Mouse (Mus musculus): ENCODE data around the gene Gmnn. TPM values are rescaled to one million over a fixed set of nuclear protein-coding genes. Genes with fewer than 3 reads are reported as not detected.
"Not testable (repeated sequence)": the region's sequence is repeated elsewhere in the genome, so short reads cannot be mapped to it uniquely, and the experiment has no call there.

Gene Gmnn
- 1 to 10 TPM; 4.0 to 5.5 TPM for total RNA-seq (2021)

GRCm38 (mm10) chr13:24761403-24762227 lies at the start of gene Gmnn:
Gene Gmnn, minus strand, starts transcription at chr13:24761923.
- peak; percentile 86 for DNase-seq
- intact Hi-C loops (cut with DNase I) = no loop called here

DNA sequence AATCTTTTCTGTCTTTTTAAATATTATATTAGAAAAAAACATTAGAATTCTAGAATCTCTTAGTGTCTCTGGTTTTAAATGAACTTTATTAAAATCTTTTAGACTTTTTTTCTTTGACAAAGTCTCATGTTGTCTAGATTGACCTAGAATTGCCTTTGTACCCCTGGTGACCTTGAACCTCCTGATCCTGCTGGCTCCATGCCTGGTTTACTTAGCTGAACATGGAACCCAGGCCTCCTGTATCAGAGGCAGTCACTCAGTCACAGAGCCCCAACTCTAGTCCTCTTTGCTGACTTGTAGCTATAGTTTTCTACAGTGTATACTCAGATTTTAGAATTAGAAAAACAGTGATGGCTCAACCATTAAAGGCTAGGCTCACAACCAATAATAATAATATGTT lies 44.4 kb upstream of the Gmnn start:
- intact Hi-C loops (cut with DNase I) = no loop called here
- DNase-seq = no peak

DNA sequence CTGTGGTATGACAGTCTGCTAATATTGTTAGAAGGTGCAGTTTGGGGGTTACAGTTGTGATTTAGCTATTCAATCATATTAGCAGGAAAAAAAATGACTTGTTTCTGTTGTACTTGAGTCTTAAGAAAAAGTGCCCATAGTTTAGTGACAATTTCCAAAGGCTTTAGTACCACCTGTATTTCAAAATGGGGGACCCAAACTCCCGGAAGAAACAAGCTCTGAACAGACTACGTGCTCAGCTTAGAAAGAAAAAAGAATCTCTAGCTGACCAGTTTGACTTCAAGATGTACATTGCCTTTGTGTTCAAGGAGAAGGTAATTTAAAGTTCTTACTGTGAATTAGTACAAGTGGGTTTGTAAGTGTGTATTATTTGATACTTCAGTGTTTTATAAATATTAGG lies 41.5 kb upstream of the Gmnn start:
- intact Hi-C loops (cut with DNase I) = no loop called here
- DNase-seq = no peak

DNA sequence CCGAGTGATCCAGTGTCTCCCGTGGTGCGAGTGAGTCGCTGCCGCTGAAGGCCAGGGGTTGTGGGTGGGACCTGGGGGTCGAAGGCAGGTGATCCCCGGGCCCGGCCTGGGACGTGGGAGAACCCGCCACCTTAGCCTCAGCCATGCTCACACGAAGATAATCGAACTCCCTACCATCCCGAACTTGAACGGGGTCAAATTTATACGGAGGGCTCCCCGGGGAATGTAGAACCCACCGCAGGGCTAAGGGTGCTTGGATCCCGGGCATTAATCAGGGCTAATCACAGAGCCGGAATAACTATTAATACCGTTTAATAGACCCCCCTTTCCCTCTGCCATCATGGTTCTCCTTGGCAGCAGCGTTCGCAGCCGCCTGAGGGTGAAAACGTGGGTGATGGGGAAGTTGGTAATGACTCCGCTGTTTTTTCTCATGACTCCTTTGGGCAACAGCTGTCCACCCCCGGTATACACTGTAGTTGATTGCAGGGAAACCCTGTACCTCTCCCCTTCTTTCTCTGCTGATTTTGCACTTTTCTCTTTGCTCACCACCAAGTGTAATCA lies 40.5 kb upstream of the Gmnn start:
- intact Hi-C loops (cut with DNase I) = no loop called here
- peak; percentile 20 for DNase-seq

GRCm38 (mm10) chr13:24801308-24801921 lies 39.7 kb upstream of the Gmnn start, which contains the start of gene BC005537:
Gene BC005537, plus strand, starts transcription at chr13:24801657.
- DNase-seq = peak; percentile 58
- intact Hi-C loops (cut with DNase I) = no loop called here

DNA sequence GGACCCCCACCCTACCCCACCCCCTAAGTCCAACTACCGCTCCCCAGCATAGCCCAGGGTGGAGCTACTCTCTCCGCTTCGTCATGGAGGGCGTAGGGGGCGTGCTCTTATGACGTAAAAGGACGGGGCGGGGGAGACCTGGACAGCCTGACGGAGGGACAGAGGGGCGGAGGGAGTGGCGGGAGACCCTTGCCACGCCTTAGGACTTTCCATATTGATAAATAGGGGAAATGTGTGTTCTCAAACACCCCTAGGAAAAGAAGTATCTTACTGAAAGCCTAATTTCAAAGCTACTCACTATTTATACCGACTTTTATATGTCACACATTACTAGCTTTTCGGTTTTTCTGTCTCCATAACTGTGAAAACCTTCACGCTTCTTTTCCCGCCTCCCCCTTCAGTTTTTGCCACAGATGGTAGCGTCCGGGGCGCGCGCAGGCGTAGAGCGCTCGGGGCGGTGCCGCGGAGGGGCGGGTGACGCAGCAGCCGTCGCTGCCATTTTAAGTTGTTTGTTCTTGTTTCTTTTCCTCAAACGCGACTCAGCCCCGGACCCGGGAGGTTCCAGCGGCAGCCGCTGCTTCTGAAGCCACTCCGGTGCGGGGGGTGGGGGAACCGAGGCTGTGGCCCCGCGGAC lies 39.1 kb upstream of the Gmnn start:
- intact Hi-C loops (cut with DNase I) = no loop called here
- peak; percentile 98 for DNase-seq

GRCm38 (mm10) chr13:24799925-24800673 lies 38.4 kb upstream of the Gmnn start:
- DNase-seq = no peak
- intact Hi-C loops (cut with DNase I) = no loop called here

- intact Hi-C loops (cut with DNase I) = no loop called here
- no peak for DNase-seq
Measured at GRCm38 (mm10) chr13:24799378-24799777, 37.7 kb upstream of the Gmnn start.

- intact Hi-C loops (cut with DNase I) = no loop called here
- no peak for DNase-seq
Measured at GRCm38 (mm10) chr13:24798686-24799085, 37.0 kb upstream of the Gmnn start.

- intact Hi-C loops (cut with DNase I) = no loop called here
- no peak for DNase-seq
Measured at GRCm38 (mm10) chr13:24792411-24793045, 30.8 kb upstream of the Gmnn start.

DNA sequence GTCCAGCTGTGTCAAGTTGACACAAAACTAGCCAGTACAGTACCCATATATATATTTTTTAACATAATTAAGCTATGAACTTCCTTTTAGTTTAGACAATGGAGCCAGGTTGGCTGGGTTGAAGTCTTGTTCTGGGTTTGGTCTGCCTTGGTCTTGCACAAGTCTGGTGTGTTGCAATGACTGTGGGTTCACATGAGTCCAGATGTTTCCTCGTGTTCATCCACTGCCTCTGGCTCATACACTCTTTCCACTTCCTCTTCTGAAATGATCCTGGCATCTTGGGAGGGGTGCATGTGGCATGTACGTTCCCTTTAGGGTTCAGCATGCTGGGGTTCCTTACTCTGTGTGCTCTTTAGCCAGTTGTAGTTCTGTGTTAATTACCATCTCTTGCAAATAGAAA lies 29.6 kb upstream of the Gmnn start:
- intact Hi-C loops (cut with DNase I) = no loop called here
- DNase-seq = no peak

GRCm38 (mm10) chr13:24787477-24787876 lies 25.8 kb upstream of the Gmnn start:
- DNase-seq = no peak
- intact Hi-C loops (cut with DNase I) = no loop called here

DNA sequence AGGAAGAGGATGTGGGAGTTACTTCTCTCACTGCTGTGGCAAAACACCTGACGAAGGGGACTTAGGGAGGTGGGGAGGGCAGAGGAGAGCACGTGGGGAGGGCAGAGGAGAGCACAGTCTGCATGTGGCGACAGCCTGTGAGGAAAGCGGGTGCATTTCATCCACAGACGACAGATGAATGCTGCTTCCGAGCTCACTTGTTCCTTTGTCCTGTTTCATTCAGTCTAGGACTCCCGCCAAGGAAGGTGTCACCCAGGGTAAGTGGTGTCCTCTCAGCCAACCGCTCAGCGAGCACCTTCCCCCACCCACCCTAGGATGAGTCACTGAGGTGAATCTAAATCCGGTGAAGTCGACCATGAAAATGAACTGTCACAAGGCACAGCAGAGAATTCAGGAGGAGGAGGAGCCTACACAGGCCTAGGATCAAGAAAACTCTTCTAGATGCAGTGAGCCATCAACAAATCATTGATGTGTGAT lies 24.3 kb upstream of the Gmnn start:
- DNase-seq = no peak
- intact Hi-C loops (cut with DNase I) = no loop called here

DNA sequence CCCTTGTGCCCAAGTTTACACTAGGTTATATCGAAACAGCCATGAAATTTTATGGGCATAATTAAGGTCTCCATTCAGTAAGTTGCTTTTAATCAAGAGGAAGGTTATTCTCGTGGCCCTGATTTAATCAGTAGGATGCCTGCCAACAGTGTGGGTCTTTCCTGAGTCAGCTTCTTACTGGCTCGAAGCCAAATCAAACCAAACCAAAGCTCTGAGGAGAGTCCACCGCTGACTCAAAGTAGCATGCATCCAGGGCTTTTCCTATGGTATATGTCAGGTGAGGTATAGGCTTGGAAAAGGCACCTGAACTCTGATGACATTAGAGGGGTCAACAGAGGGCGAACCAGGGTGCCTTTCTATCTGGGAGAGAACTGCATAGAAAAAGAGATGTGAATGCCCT lies 20.2 kb upstream of the Gmnn start:
- no peak for DNase-seq
- intact Hi-C loops (cut with DNase I) = no loop called here

GRCm38 (mm10) chr13:24778706-24779380 lies 17.1 kb upstream of the Gmnn start:
- intact Hi-C loops (cut with DNase I) = no loop called here
- no peak for DNase-seq

- no peak for DNase-seq
- intact Hi-C loops (cut with DNase I) = no loop called here
Measured at GRCm38 (mm10) chr13:24778026-24778425, 16.3 kb upstream of the Gmnn start.

DNA sequence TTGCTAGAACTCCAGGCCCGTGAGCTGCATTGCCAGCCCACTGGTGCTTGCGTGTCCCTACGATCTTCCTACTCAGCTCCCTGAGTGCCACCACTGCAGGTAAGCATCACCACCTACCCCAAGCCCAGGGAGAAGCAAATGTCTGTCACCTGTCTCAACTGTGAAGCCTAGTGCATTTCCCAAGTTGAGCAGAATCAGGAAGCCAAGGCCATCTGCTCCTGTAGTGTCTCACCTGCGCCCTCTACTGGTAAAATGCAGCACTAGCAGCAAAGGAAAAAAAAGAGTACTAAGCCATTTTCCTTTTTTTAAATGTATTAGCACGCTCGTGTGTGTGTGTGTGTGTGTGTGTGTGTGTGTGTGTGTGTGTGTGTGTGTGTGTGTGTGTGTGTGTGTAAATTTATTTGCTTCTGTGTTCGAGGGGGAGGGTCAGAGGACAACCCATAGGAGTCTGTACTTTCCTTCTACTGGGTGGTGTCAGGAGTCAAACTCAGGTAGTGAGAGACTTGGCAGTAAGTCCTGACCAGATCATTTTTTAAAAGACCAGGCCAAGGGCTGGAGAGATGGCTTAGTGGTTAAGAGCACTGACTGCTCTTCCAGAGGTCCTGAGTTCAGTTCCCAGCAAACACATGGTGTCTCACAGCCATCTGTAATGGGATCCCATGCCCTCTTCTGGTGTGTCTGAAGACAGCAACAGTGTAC lies 14.6 kb upstream of the Gmnn start:
- intact Hi-C loops (cut with DNase I) = no loop called here
- DNase-seq = peak; percentile 36

DNA sequence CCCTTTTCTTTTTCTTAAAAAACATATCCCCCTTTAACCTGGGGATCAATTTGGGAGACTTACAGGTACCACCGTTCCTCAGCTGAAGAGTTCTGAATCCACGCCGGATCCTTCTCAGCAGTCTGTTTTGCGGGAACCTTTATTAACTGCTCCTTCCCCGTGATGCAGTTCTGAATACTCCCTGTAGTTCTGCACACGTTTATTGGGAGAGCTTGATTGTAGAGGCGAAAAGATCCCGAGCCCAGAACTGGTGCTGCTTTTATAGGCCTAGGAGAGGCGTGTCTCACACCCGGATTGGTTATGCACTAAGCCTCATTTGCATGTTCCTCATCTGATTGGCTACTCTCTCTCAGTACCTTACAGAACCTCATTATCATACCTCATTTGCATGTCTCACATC lies 9.8 kb upstream of the Gmnn start:
- intact Hi-C loops (cut with DNase I); DNase-seq: not testable (repeated sequence)

- intact Hi-C loops (cut with DNase I); DNase-seq: not testable (repeated sequence)
Measured at GRCm38 (mm10) chr13:24767809-24768208, 6.1 kb upstream of the Gmnn start.
